ENCODE assay signal across 20 mouse cellular contexts in the genomic region with DNA sequence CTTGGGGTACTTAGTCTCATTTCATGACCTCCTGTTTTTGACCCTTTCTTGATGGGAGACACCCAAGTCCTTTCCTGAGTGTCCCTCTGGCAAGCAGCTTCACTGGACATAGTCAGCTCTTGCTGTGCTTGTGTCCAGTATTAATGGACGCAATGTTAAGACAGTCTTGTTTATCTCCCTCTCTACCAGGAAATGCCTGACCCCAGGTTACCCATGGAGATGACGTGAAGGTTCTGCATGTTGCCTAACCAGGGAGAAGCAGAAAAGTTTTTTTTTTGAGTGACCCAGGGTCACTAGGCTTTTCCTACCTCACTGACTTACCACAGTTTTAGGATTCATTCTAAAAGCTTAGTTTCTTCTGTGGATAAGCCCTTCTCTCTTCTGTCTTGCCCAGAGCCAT.
"Had no signal": no experiment of that assay in that cellular context is flagged by ENCODE, and none has a peak within 500 bp of the region (broad histone marks: within the 10 kb centered on the region; RNA-seq: fewer than 3 reads in every experiment).

No protein-coding gene starts in this region.

- ATAC-seq: intestine, embryonic 15.5 days; midbrain, embryonic 13.5 days; midbrain, embryonic 16.5 days had no signal

- H3K27me3 ChIP-seq: intestine, embryonic 15.5 days; limb, embryonic 13.5 days; liver, embryonic 15.5 days; megakaryocyte, embryonic 14.5 days; midbrain, embryonic 13.5 days; neural tube, embryonic 13.5 days; stomach, embryonic 15.5 days had no signal

- H3K4me1 ChIP-seq: intestine, embryonic 15.5 days; limb, embryonic 10.5 days; limb, embryonic 13.5 days; liver, embryonic 15.5 days; megakaryocyte, embryonic 14.5 days; midbrain, embryonic 10.5 days; midbrain, embryonic 13.5 days; neural tube, embryonic 13.5 days; stomach, embryonic 15.5 days had no signal

- H3K4me2 ChIP-seq: intestine, embryonic 15.5 days; limb, embryonic 13.5 days; liver, embryonic 11.5 days; liver, embryonic 15.5 days; midbrain, embryonic 13.5 days; neural tube, embryonic 13.5 days; stomach, embryonic 15.5 days had no signal

- H3K9me3 ChIP-seq: intestine, embryonic 15.5 days; limb, embryonic 10.5 days; limb, embryonic 13.5 days; liver, embryonic 15.5 days; megakaryocyte, embryonic 14.5 days; midbrain, embryonic 10.5 days; midbrain, embryonic 13.5 days; neural tube, embryonic 13.5 days; stomach, embryonic 15.5 days had no signal

- H3K36me3 ChIP-seq: intestine, embryonic 15.5 days; limb, embryonic 10.5 days; limb, embryonic 13.5 days; liver, embryonic 15.5 days; midbrain, embryonic 10.5 days; midbrain, embryonic 13.5 days; neural tube, embryonic 13.5 days; stomach, embryonic 15.5 days had no signal

- H3K4me3 ChIP-seq: intestine, embryonic 15.5 days; layer of hippocampus, adult 2 months; limb, embryonic 10.5 days; limb, embryonic 13.5 days; liver, embryonic 15.5 days; megakaryocyte, embryonic 14.5 days; midbrain, embryonic 10.5 days; midbrain, embryonic 13.5 days; myocyte; neural tube, embryonic 13.5 days; stomach, embryonic 15.5 days had no signal

- DNase-seq: layer of hippocampus, adult 9-11 months; lung, adult 2 months; retina, postnatal 1 day; right cerebral cortex, postnatal 25 days; spleen, adult 18-20 months; thymus, postnatal 25 days had no signal

- H3K9ac ChIP-seq: intestine, embryonic 15.5 days; limb, embryonic 13.5 days; liver, embryonic 15.5 days; midbrain, embryonic 13.5 days; neural tube, embryonic 13.5 days; stomach, embryonic 15.5 days had no signal

- H3K27ac ChIP-seq: intestine, embryonic 15.5 days; kidney, postnatal 0 days; layer of hippocampus, adult 2 months; limb, embryonic 10.5 days; limb, embryonic 13.5 days; liver, embryonic 15.5 days; midbrain, embryonic 10.5 days; midbrain, embryonic 13.5 days; neural tube, embryonic 13.5 days; stomach, embryonic 15.5 days had no signal
